Mouse (Mus musculus) lung, adult 2 months (tissue): ENCODE data around the gene Brap.

Source experiments
- CTCF ChIP-seq: fragments of 200-500 bp; IDR thresholded peaks from 2 replicates; pipeline ENCODE4 v1.5.1; 2011; ENCODE audit warnings: mild to moderate bottlenecking, low read length, control low read depth; ENCODE audit not compliant: insufficient read depth
- POLR2A ChIP-seq: fragments of 200-500 bp; IDR thresholded peaks from 2 replicates; pipeline ENCODE4 v1.6.1; 2011; ENCODE audit warnings: low read depth, mild to moderate bottlenecking, control low read depth, low read length, borderline replicate concordance; ENCODE audit errors: extremely low read depth

DNA sequence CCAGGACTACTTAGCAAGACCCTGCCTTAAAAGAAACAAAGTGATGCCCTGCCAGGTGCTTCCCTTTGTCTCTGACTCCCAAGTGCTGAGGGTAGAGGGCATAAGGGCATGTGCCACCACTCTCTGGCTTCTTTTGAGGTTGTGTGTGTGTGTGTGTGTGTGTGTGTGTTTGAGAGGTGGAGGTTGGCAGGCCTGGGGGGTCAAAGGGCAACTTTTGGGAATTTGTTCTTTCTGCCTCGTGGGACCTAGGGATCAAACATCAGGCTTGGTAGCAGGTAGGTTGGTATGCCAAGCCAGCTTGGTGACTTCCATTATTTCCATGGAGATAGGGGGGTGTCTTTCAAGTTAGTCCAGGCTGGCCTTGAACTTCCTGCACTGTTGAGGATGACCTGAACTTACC, 43.0 kb downstream of the Brap start:
- no peak for TF ChIP-seq POLR2A
- TF ChIP-seq CTCF, result no peak
